Mouse (Mus musculus): ENCODE measurements around the gene Iqschfp.

Gene Iqschfp

GRCm38 (mm10) chr3:68434897-68435296 is 542.9 kb downstream of the Iqschfp start:
- CTCF ChIA-PET: no interaction called here

GRCm38 (mm10) chr3:68448480-68448879 is 556.4 kb downstream of the Iqschfp start:
- CTCF ChIA-PET: no interaction called here

- CTCF ChIA-PET: no interaction called here
Measured at GRCm38 (mm10) chr3:68451634-68452033, 559.6 kb downstream of the Iqschfp start.

GRCm38 (mm10) chr3:68453266-68453665 is 561.2 kb downstream of the Iqschfp start:
- CTCF ChIA-PET: no interaction called here

- CTCF ChIA-PET: no interaction called here
Measured at GRCm38 (mm10) chr3:68453719-68454455, 561.9 kb downstream of the Iqschfp start.

GRCm38 (mm10) chr3:68466643-68467042 is 574.6 kb downstream of the Iqschfp start:
- CTCF ChIA-PET: no interaction called here

- CTCF ChIA-PET: no interaction called here
Measured at GRCm38 (mm10) chr3:68467941-68468687, 576.1 kb downstream of the Iqschfp start.

GRCm38 (mm10) chr3:68469643-68470042 is 577.6 kb downstream of the Iqschfp start:
- CTCF ChIA-PET: interaction anchor here (0.7 kb wide), 1 partner anchor 99 kb away, joined by 5 read pairs; no protein-coding TSS in a partner anchor

GRCm38 (mm10) chr3:68470061-68470460 is 578.0 kb downstream of the Iqschfp start:
- CTCF ChIA-PET: no interaction called here

GRCm38 (mm10) chr3:68470622-68471021 is 578.6 kb downstream of the Iqschfp start:
- CTCF ChIA-PET: no interaction called here

- CTCF ChIA-PET: no interaction called here
Measured at GRCm38 (mm10) chr3:68476336-68476735, 584.3 kb downstream of the Iqschfp start.

- CTCF ChIA-PET: no interaction called here
Measured at GRCm38 (mm10) chr3:68477478-68477877, 585.4 kb downstream of the Iqschfp start.

GRCm38 (mm10) chr3:68479266-68479665 is 587.2 kb downstream of the Iqschfp start:
- CTCF ChIA-PET: no interaction called here

GRCm38 (mm10) chr3:68483517-68483916 is 591.5 kb downstream of the Iqschfp start:
- CTCF ChIA-PET: interaction anchor here (0.6 kb wide), 1 partner anchor 344 kb away, joined by 3 read pairs; no protein-coding TSS in a partner anchor

- CTCF ChIA-PET: interaction anchor here (0.6 kb wide), 1 partner anchor 344 kb away, joined by 3 read pairs; no protein-coding TSS in a partner anchor
Measured at GRCm38 (mm10) chr3:68484021-68484420, 592.0 kb downstream of the Iqschfp start.

GRCm38 (mm10) chr3:68484561-68484960 is 592.5 kb downstream of the Iqschfp start:
- CTCF ChIA-PET: no interaction called here

GRCm38 (mm10) chr3:68487621-68488020 is 595.6 kb downstream of the Iqschfp start:
- CTCF ChIA-PET: interaction anchor here (0.6 kb wide), 1 partner anchor 1035 kb away, joined by 3 read pairs; no protein-coding TSS in a partner anchor

GRCm38 (mm10) chr3:68488316-68488715 is 596.3 kb downstream of the Iqschfp start:
- CTCF ChIA-PET: no interaction called here

GRCm38 (mm10) chr3:68491516-68491915 is 599.5 kb downstream of the Iqschfp start:
- CTCF ChIA-PET: no interaction called here

GRCm38 (mm10) chr3:68492066-68492465 is 600.0 kb downstream of the Iqschfp start:
- CTCF ChIA-PET: no interaction called here

- CTCF ChIA-PET: no interaction called here
Measured at GRCm38 (mm10) chr3:68492513-68492912, 600.5 kb downstream of the Iqschfp start.

GRCm38 (mm10) chr3:68493170-68493585 is 601.1 kb downstream of the Iqschfp start:
- CTCF ChIA-PET: no interaction called here
